Mouse (Mus musculus) ES-E14 (cell line): ENCODE measurements at regions not wholly inside any gene's neighbourhood (a gene's known extent, or its start where the extent isn't known, plus 50 kb on each side); places are given as distances from the start of the nearest gene placed in this dataset.

Experiments
- HCFC1 ChIP-seq: IDR thresholded peaks from 2 replicates; pipeline ENCODE4 v1.6.1; 2012; ENCODE audit warnings: low read length, inconsistent platforms, borderline replicate concordance; ENCODE audit not compliant: insufficient read depth
- ZNF384 ChIP-seq: IDR thresholded peaks from 2 replicates; pipeline ENCODE4 v1.6.1; 2012; ENCODE audit warnings: low read depth, low read length, inconsistent platforms

GRCm38 (mm10) chr10:124842546-124843113, 546.6 kb downstream of the Slc16a7 start:
- no peak for TF ChIP-seq ZNF384
- TF ChIP-seq HCFC1, result no peak
